Mouse (Mus musculus) B cell, adult 2 months (primary cell): ENCODE results near the gene Asah2.
"Not testable (repeated sequence)": the region's sequence is repeated elsewhere in the genome, so short reads cannot be mapped to it uniquely, and the experiment has no call there.

ENCODE experiments used
- DNase-seq, 2 experiments: peaks; one replicate each; pipeline ENCODE4 v3.0.0; 2022

Asah2 gene

GRCm38 (mm10) chr19:32107771-32108306 is at the start of gene Asah2:
Asah2 (minus strand) TSS chr19:32108211.
- DNase-seq, result peak; percentile 68 to 75

GRCm38 (mm10) chr19:32157045-32157444 is 49.0 kb upstream of the Asah2 start:
- DNase-seq, result no peak

GRCm38 (mm10) chr19:32152529-32152928 is 44.5 kb upstream of the Asah2 start:
- DNase-seq, result peak in 1 of 2 experiments; percentile 21

- no peak for DNase-seq
Observed at GRCm38 (mm10) chr19:32148710-32149109, 40.7 kb upstream of the Asah2 start.

- DNase-seq, result no peak
Observed at GRCm38 (mm10) chr19:32142383-32142782, 34.4 kb upstream of the Asah2 start.

- DNase-seq, result no peak
Observed at GRCm38 (mm10) chr19:32138361-32139088, 30.5 kb upstream of the Asah2 start.

- DNase-seq, result no peak
Observed at GRCm38 (mm10) chr19:32137904-32138303, 29.9 kb upstream of the Asah2 start.

- no peak for DNase-seq
Observed at GRCm38 (mm10) chr19:32136888-32137625, 29.0 kb upstream of the Asah2 start.

- not testable (repeated sequence) for DNase-seq
Observed at GRCm38 (mm10) chr19:32131707-32132488, 23.9 kb upstream of the Asah2 start.

- no peak for DNase-seq
Observed at GRCm38 (mm10) chr19:32129281-32129680, 21.3 kb upstream of the Asah2 start.

GRCm38 (mm10) chr19:32127180-32127850 is 19.3 kb upstream of the Asah2 start:
- DNase-seq, result peak; percentile 41 to 51

- no peak for DNase-seq
Observed at GRCm38 (mm10) chr19:32124155-32124554, 16.1 kb upstream of the Asah2 start.

GRCm38 (mm10) chr19:32123196-32123595 is 15.2 kb upstream of the Asah2 start:
- no peak for DNase-seq

GRCm38 (mm10) chr19:32120798-32121197 is 12.8 kb upstream of the Asah2 start:
- DNase-seq, result no peak

- DNase-seq, result no peak
Observed at GRCm38 (mm10) chr19:32119666-32120065, 11.7 kb upstream of the Asah2 start.

- DNase-seq, result no peak
Observed at GRCm38 (mm10) chr19:32118496-32118895, 10.5 kb upstream of the Asah2 start.

GRCm38 (mm10) chr19:32117484-32118018 is 9.5 kb upstream of the Asah2 start:
- peak; percentile 52 to 55 for DNase-seq

- DNase-seq, result peak; percentile 27 to 34
Observed at GRCm38 (mm10) chr19:32111866-32112790, 4.1 kb upstream of the Asah2 start.

GRCm38 (mm10) chr19:32106750-32107149 is 1.3 kb downstream of the Asah2 start:
- no peak for DNase-seq

- no peak for DNase-seq
Observed at GRCm38 (mm10) chr19:32104217-32104616, 3.8 kb downstream of the Asah2 start.

GRCm38 (mm10) chr19:32102976-32103300 is 5.1 kb downstream of the Asah2 start:
- no peak for DNase-seq
